Mouse (Mus musculus): ENCODE measurements around the gene Gm44596. TPM values are rescaled to one million over a fixed set of nuclear protein-coding genes. Genes with fewer than 3 reads are reported as not detected.

Gene Gm44596
- not detected for total RNA-seq (2021)
- long read RNA-seq, experiment 1, partial matches to known transcripts, result 1 of 1 reads
- long read RNA-seq, experiment 1, other reads (novel, unspliced or antisense), result 0 of 1 reads
- long read RNA-seq, experiment 2, partial matches to known transcripts, result 1 of 1 reads
- long read RNA-seq, experiment 2, other reads (novel, unspliced or antisense), result 0 of 1 reads

DNA sequence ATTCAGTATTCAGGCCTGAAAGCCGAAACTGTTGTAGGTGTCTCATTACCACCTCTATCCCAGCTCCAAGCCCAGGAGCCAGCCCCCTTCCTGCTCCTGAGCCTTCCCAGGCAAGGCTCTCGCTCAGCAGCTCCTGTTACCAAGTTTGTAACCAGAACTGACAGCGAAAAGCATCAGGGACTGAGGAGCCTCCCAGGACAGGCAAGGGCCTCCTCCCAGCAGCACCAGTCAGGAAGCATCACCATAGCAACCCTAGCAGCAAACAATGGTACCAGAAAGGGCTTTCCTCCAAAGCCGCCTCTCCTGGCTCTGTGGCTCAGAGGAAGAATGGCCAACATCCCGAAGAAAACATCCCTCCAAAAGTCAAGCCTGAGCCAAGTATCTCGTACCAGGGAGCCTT is at the start of gene Gm44596, which contains the start of gene Tex52:
TSS of gene Gm44596 (plus strand) at position 312 of the 400 bp plus-strand sequence.
TSS of gene Tex52 (plus strand) at position 265 of the 400 bp plus-strand sequence.
- TF ChIP-seq CTCF (IDR thresholded peaks at IDR 0.05), result no peak
- Histone ChIP-seq H3K4me3 (no peak within 1 kb of the TSS), H3K27ac (peak within 1 kb of the TSS; percentile 63)
- DNase-seq (ENCODE audit: extremely low spot score in 1 of 2, low spot score in 2 of 2), result no peak
- intact Hi-C loops (cut with DNase I), result no loop called here

DNA sequence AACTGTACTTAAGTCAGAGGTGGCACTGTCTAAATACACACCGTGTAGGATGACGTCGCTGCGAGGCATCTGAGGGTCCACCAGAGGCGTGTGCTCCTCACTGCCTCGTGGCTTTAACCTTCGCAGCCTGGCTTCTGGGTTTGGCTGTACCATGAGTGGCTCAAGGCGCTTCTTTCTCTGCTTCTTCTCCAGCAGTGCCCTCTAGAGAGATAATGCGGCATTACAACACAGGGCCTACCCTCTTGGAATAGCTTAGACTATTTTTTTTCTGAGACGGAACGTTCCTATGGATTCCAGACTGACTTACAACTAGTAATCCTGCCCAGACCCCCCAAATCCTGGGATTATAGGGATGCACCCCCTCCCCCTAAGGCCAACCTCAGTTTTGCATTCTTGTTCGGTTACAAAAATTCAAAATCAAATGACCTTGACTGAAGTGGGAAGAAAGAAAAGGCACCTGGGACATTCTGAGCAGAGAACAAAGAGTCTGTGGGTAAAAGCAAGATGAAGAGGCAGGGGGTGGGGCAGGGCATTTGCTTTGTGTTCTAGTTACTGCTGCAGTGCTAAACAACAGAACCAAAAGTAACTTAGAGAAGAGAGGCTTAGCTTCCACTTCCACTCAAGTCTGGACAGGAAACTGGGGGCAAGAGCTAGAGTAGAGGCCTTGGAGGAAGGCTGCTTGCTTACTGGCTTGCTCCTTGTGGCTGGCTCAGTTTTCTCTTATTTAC is 40.7 kb upstream of the Gm44596 start:
- peak; percentile 69 to 76 for DNase-seq (ENCODE audit: extremely low spot score in 1 of 2, low spot score in 2 of 2)
- no peak overlapping the region for H3K27ac ChIP-seq
- H3K4me3 ChIP-seq, result no peak overlapping the region
- intact Hi-C loops (cut with DNase I), result no loop called here
- TF ChIP-seq CTCF (IDR thresholded peaks at IDR 0.05), result peak; percentile 68

GRCm38 (mm10) chr6:128337467-128337866 is 37.8 kb upstream of the Gm44596 start:
- intact Hi-C loops (cut with DNase I), result no loop called here
- Histone ChIP-seq H3K4me3 (no peak overlapping the region), H3K27ac (no peak overlapping the region)
- no peak for TF ChIP-seq CTCF (IDR thresholded peaks at IDR 0.05)
- DNase-seq (ENCODE audit: extremely low spot score in 1 of 2, low spot score in 2 of 2), result no peak

DNA sequence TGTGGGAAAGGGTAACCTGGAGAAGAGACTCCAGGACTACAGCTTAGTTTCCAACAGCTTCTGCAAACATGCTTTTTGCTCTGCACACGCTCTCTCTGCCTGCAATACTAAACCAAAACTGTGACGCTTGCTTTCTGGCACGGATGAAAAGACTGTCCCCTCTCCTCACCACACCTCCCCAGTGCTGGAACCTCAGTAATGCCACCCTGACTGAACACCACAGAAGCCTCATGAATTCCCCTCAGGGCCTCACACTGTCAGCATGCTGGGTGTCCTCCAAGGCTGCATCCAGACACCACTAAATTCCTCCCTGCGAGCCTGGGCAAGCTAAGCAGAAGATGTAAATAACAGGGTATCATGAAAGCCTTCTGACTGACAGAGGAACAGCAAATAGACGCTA is 36.4 kb upstream of the Gm44596 start:
- TF ChIP-seq CTCF (IDR thresholded peaks at IDR 0.05), result no peak
- DNase-seq (ENCODE audit: extremely low spot score in 1 of 2, low spot score in 2 of 2), result no peak
- Histone ChIP-seq H3K27ac (no peak overlapping the region), H3K4me3 (no peak overlapping the region)
- intact Hi-C loops (cut with DNase I), result no loop called here

DNA sequence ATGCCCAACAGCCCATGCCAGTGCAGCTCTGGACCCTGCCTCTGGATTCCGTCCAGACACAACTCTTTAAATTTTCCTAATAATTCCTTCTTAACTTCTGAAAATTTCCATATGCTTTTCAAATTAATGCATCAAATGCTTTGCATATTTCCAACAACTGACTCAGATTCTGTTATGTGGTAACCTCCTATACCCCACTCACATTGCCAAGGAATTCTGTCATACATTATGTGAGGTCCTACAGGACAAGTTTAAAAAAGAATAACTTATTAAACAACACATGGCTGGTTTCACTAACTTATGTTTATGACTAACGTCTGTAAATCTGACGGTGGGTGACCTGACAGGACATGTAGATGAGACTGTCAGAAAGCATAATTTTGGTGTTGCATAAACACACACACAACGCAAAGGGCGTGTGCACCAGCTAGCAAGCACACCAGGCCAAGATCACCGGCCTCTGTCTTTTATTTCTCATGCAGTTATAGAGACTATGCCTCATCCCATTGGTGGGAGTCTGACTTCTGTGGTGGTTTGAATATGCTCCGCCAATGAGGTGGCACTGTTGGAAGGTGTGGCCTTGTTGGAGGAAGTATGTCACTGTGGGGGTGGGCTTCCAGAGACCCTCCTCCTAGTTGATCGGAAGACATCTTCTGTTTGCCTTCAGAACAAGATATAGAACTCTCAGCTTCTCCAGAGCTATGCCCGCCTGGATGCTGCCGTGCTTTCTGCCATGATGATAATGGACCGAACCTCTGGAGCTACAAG is 33.2 kb upstream of the Gm44596 start:
- no peak for TF ChIP-seq CTCF (IDR thresholded peaks at IDR 0.05)
- no peak for DNase-seq (ENCODE audit: extremely low spot score in 1 of 2, low spot score in 2 of 2)
- intact Hi-C loops (cut with DNase I), result no loop called here

DNA sequence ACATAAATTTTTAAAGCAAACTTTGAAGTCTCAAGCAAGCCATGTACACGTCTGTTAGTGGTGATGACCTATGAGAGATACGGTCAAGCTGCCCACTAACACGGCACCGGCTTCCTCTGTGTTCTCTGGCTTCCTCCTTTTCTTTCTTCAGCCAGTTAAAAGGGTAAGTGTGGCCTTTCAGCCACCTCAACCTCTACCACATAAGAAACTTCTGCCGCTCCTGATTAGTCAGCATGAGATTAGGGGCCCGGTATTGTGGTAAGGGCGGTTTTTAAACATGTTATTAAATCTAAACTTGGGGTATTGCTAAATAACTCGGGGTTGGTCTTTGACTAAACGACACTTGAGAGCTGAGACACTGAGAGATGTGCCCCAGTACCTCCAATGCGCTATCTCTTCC is 29.7 kb upstream of the Gm44596 start:
- no peak for TF ChIP-seq CTCF (IDR thresholded peaks at IDR 0.05)

More for the DNA sequence above, 33.2 kb upstream of the Gm44596 start:
- Histone ChIP-seq H3K27ac (no peak overlapping the region), H3K4me3 (no peak overlapping the region)

DNA sequence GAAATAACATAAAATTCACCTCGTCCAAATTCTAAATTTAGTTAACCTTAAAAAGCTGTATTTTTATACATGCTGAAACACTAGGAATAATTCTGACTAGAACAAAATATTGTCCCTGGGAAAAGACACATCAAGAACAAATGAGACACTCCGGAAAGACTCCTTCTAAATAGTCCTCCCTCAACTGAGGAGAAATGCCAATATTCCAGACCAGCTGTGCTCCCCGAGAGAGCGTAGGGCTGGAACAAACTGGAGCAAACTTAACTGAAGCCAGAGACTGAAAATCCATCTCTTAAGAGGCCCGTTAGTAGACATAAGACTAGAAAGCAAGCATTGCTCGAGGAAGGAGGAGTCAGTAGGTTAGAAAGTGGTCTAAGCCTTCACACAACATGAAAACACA is 28.5 kb upstream of the Gm44596 start:
- no peak for DNase-seq (ENCODE audit: extremely low spot score in 1 of 2, low spot score in 2 of 2)
- intact Hi-C loops (cut with DNase I), result no loop called here

More for the DNA sequence above, 29.7 kb upstream of the Gm44596 start:
- DNase-seq (ENCODE audit: extremely low spot score in 1 of 2, low spot score in 2 of 2), result no peak
- Histone ChIP-seq H3K4me3 (no peak overlapping the region), H3K27ac (no peak overlapping the region)
- intact Hi-C loops (cut with DNase I), result no loop called here

GRCm38 (mm10) chr6:128349711-128350110 is 25.6 kb upstream of the Gm44596 start:
- intact Hi-C loops (cut with DNase I), result no loop called here
- DNase-seq (ENCODE audit: extremely low spot score in 1 of 2, low spot score in 2 of 2), result no peak
- no peak overlapping the region for H3K4me3 ChIP-seq
- peak overlapping the region; percentile 38 for H3K27ac ChIP-seq
- no peak for TF ChIP-seq CTCF (IDR thresholded peaks at IDR 0.05)

More for the DNA sequence above, 28.5 kb upstream of the Gm44596 start:
- TF ChIP-seq CTCF (IDR thresholded peaks at IDR 0.05), result no peak
- H3K4me3 ChIP-seq, result no peak overlapping the region
- peak overlapping the region; percentile 58 for H3K27ac ChIP-seq

- TF ChIP-seq CTCF (IDR thresholded peaks at IDR 0.05), result no peak
- no peak for DNase-seq (ENCODE audit: extremely low spot score in 1 of 2, low spot score in 2 of 2)
- H3K4me3 ChIP-seq, result no peak overlapping the region
- no peak overlapping the region for H3K27ac ChIP-seq
- intact Hi-C loops (cut with DNase I), result no loop called here
Measured at GRCm38 (mm10) chr6:128354140-128354539, 21.2 kb upstream of the Gm44596 start.

DNA sequence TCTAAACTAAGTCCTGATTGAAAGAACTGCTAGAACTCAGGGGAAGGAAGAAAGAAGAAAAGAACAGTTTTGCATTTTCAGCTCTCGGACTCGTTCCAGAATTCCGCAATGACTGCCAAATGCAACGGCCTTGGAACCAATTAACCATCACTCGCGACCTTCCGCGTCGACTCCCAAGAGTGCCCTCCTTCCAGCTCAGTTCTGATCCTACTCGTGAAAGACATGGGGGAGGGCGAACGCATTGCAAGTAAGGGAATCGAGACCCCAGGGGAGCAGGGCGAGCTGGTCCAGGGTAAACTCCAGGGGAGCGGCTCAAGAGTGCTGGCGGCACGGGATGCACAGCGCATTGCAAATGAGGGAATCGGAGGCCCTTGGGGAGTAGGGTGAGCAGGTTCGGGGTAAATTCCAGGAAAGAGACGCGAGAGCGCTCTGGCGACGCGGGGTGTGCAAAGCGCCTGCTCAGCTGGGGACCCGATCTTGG is 20.1 kb upstream of the Gm44596 start:
- peak overlapping the region; percentile 88 for H3K27ac ChIP-seq
- intact Hi-C loops (cut with DNase I), result loop anchor here (5.0 kb wide), 2 partner anchors 123 to 153 kb away; no protein-coding TSS in a partner anchor
- DNase-seq (ENCODE audit: extremely low spot score in 1 of 2, low spot score in 2 of 2), result peak; percentile 37 to 38
- peak overlapping the region; percentile 75 for H3K4me3 ChIP-seq
- TF ChIP-seq CTCF (IDR thresholded peaks at IDR 0.05), result no peak

GRCm38 (mm10) chr6:128355726-128356416 is 19.4 kb upstream of the Gm44596 start, which contains the start of gene Tulp3:
TSS of gene Tulp3 (minus strand) at chr6:128355851.
- Histone ChIP-seq H3K27ac (peak within 1 kb of the TSS; percentile 88), H3K4me3 (peak within 1 kb of the TSS; percentile 75)
- DNase-seq (ENCODE audit: extremely low spot score in 1 of 2, low spot score in 2 of 2), result peak; percentile 96 to 97
- no peak for TF ChIP-seq CTCF (IDR thresholded peaks at IDR 0.05)
- intact Hi-C loops (cut with DNase I), result loop anchor here (5.0 kb wide), 2 partner anchors 124 to 154 kb away; no protein-coding TSS in a partner anchor
